Mouse (Mus musculus) limb, embryonic 11.5 days (tissue): Measurements from ENCODE around the gene Slc36a1. TPM values are rescaled to one million over a fixed set of nuclear protein-coding genes. Genes with fewer than 3 reads are reported as not detected.

Source experiments
- ATAC-seq: fragments of 200-750 bp; cut with Nextera tagmentation; 2 replicates; pipeline ENCODE4 v1.8.0; 2017; ENCODE audit warnings: low read depth; ENCODE audit not compliant: insufficient number of reproducible peaks, low FRiP score, low TSS enrichment
- DNase-seq: peaks from one replicate; pipeline ENCODE4 v3.0.0-alpha.2; 2015; ENCODE audit warnings: low spot score
- H3K27ac ChIP-seq: fragments of 300-500 bp; sonication (generic); replicated peaks from 2 replicates; pipeline ENCODE4 v1.5.1; 2014; ENCODE audit warnings: low read depth, mild to moderate bottlenecking, low read length
- H3K27me3 ChIP-seq: fragments of 300-500 bp; sonication (generic); 2 replicates; pipeline ENCODE4 v1.6.1; 2014; ENCODE audit warnings: mild to moderate bottlenecking, low read length, mixed read lengths; ENCODE audit not compliant: control insufficient read depth, insufficient read depth
- H3K36me3 ChIP-seq: fragments of 300-500 bp; sonication (generic); 2 replicates; pipeline ENCODE4 v1.6.1; 2014; ENCODE audit warnings: mild to moderate bottlenecking, low read length, moderate library complexity, mixed read lengths; ENCODE audit not compliant: control insufficient read depth, insufficient read depth
- H3K4me1 ChIP-seq: fragments of 300-500 bp; sonication (generic); 2 replicates; pipeline ENCODE4 v1.6.1; 2014; ENCODE audit warnings: low read length, mixed read lengths; ENCODE audit not compliant: control insufficient read depth, insufficient read depth
- H3K4me2 ChIP-seq: fragments of 300-500 bp; sonication (generic); 2 replicates; pipeline ENCODE4 v1.6.1; 2014; ENCODE audit warnings: low read depth, mild to moderate bottlenecking, moderate library complexity; ENCODE audit not compliant: severe bottlenecking
- H3K4me3 ChIP-seq: fragments of 300-500 bp; sonication (generic); 2 replicates; pipeline ENCODE4 v1.5.1; 2014; ENCODE audit warnings: low read depth, low read length
- H3K9ac ChIP-seq: fragments of 300-500 bp; sonication (generic); 2 replicates; pipeline ENCODE4 v1.6.1; 2014; ENCODE audit warnings: mild to moderate bottlenecking, low read length
- H3K9me3 ChIP-seq: fragments of 300-500 bp; sonication (generic); 2 replicates; pipeline ENCODE4 v1.6.1; 2016; ENCODE audit warnings: low read length; ENCODE audit not compliant: control insufficient read depth
- WGBS: fragments of 180-500 bp; shearing (Covaris S2); extraction: QIAGEN DNeasy Blood & Tissue Kit; methylation state at CpG from one replicate; pipeline ENCODE4 v1.1.7; 2014; 5-methylcytosine and 5-hydroxymethylcytosine counted together
- polyA plus RNA-seq: library from polyadenylated mRNA; unstranded; fragments of >200 nt; fragmentation: Nextera tagmentation; extraction: Ambion mirVana; gene quantifications from 2 replicates; pipeline ENCODE4 v1.2.1, GENCODE M21; 2014

Gene Slc36a1
- polyA plus RNA-seq, 1 experiment from 2014 or later: 1.7 TPM

- no peaks in the 10 kb centered on the region for H3K9me3 ChIP-seq
- no peak overlapping the region for H3K4me2 ChIP-seq
- H3K9ac ChIP-seq: no peak overlapping the region
- no peak overlapping the region for H3K4me3 ChIP-seq
- DNase-seq (no peak), ATAC-seq (no peak)
- H3K4me1 ChIP-seq: no peaks in the 10 kb centered on the region
- 85% methylated on average over 7 of the region's 7 CpGs for WGBS
- H3K27ac ChIP-seq: no peak overlapping the region
- no peaks in the 10 kb centered on the region for H3K36me3 ChIP-seq
- no peaks in the 10 kb centered on the region for H3K27me3 ChIP-seq
Observed at GRCm38 (mm10) chr11:55234288-55234687, 30.1 kb downstream of the Slc36a1 start.

GRCm38 (mm10) chr11:55234791-55235190 lies 30.6 kb downstream of the Slc36a1 start:
- no peak overlapping the region for H3K4me3 ChIP-seq
- H3K36me3 ChIP-seq: no peaks in the 10 kb centered on the region
- ATAC-seq (no peak), DNase-seq (no peak)
- no peaks in the 10 kb centered on the region for H3K4me1 ChIP-seq
- no peak overlapping the region for H3K4me2 ChIP-seq
- WGBS: 81% methylated on average over 4 of the region's 4 CpGs
- no peak overlapping the region for H3K9ac ChIP-seq
- H3K9me3 ChIP-seq: no peaks in the 10 kb centered on the region
- H3K27ac ChIP-seq: no peak overlapping the region
- H3K27me3 ChIP-seq: no peaks in the 10 kb centered on the region

GRCm38 (mm10) chr11:55236815-55237214 lies 32.7 kb downstream of the Slc36a1 start:
- Histone ChIP-seq H3K9ac (no peak overlapping the region), H3K9me3 (no peaks in the 10 kb centered on the region), H3K27me3 (no peaks in the 10 kb centered on the region), H3K4me3 (no peak overlapping the region), H3K36me3 (no peaks in the 10 kb centered on the region), H3K27ac (no peak overlapping the region), H3K4me2 (no peak overlapping the region), H3K4me1 (no peaks in the 10 kb centered on the region)
- ATAC-seq: no peak
- WGBS: 73% methylated on average over 1 of the region's 1 CpGs
- DNase-seq: no peak

- 75% methylated on average over 3 of the region's 3 CpGs for WGBS
- no peak for ATAC-seq
Observed at GRCm38 (mm10) chr11:55239496-55239895, 35.3 kb downstream of the Slc36a1 start.

GRCm38 (mm10) chr11:55240556-55240955 lies 36.4 kb downstream of the Slc36a1 start:
- 71% methylated on average over 7 of the region's 7 CpGs for WGBS

More at GRCm38 (mm10) chr11:55239496-55239895, 35.3 kb downstream of the Slc36a1 start:
- H3K27me3 ChIP-seq: no peaks in the 10 kb centered on the region
- H3K9me3 ChIP-seq: no peaks in the 10 kb centered on the region
- H3K27ac ChIP-seq: no peak overlapping the region
- H3K36me3 ChIP-seq: no peaks in the 10 kb centered on the region
- no peak overlapping the region for H3K9ac ChIP-seq
- no peak overlapping the region for H3K4me2 ChIP-seq
- H3K4me1 ChIP-seq: no peaks in the 10 kb centered on the region
- H3K4me3 ChIP-seq: no peak overlapping the region
- no peak for DNase-seq

GRCm38 (mm10) chr11:55250527-55250926 lies 46.4 kb downstream of the Slc36a1 start:
- H3K4me2 ChIP-seq: no peak overlapping the region
- no peak overlapping the region for H3K9ac ChIP-seq
- H3K27me3 ChIP-seq: no peaks in the 10 kb centered on the region
- no peaks in the 10 kb centered on the region for H3K4me1 ChIP-seq
- no peak overlapping the region for H3K4me3 ChIP-seq
- no peak for ATAC-seq
- H3K27ac ChIP-seq: no peak overlapping the region
- DNase-seq: no peak
- H3K9me3 ChIP-seq: no peaks in the 10 kb centered on the region
- H3K36me3 ChIP-seq: no peaks in the 10 kb centered on the region
- WGBS: 84% methylated on average over 6 of the region's 6 CpGs

More at GRCm38 (mm10) chr11:55240556-55240955, 36.4 kb downstream of the Slc36a1 start:
- no peak for ATAC-seq
- Histone ChIP-seq H3K4me3 (no peak overlapping the region), H3K36me3 (no peaks in the 10 kb centered on the region), H3K27ac (no peak overlapping the region), H3K9me3 (no peaks in the 10 kb centered on the region), H3K9ac (no peak overlapping the region), H3K4me2 (no peak overlapping the region), H3K27me3 (no peaks in the 10 kb centered on the region), H3K4me1 (no peaks in the 10 kb centered on the region)
- peak; percentile 52 for DNase-seq

- H3K9ac ChIP-seq: no peak overlapping the region
- no peak for DNase-seq
- H3K36me3 ChIP-seq: no peaks in the 10 kb centered on the region
- no peak overlapping the region for H3K4me3 ChIP-seq
- no peaks in the 10 kb centered on the region for H3K4me1 ChIP-seq
- no peak for ATAC-seq
- H3K9me3 ChIP-seq: no peaks in the 10 kb centered on the region
- no peaks in the 10 kb centered on the region for H3K27me3 ChIP-seq
- no peak overlapping the region for H3K27ac ChIP-seq
- WGBS: 94% methylated on average over 9 of the region's 9 CpGs
- H3K4me2 ChIP-seq: no peak overlapping the region
Observed at GRCm38 (mm10) chr11:55253391-55253790, 49.2 kb downstream of the Slc36a1 start.

GRCm38 (mm10) chr11:55261105-55261504 lies 57.0 kb downstream of the Slc36a1 start:
- Histone ChIP-seq H3K27me3 (no peaks in the 10 kb centered on the region), H3K4me3 (no peak overlapping the region), H3K9me3 (no peaks in the 10 kb centered on the region), H3K36me3 (no peaks in the 10 kb centered on the region), H3K9ac (no peak overlapping the region), H3K27ac (no peak overlapping the region), H3K4me1 (no peaks in the 10 kb centered on the region), H3K4me2 (no peak overlapping the region)
- ATAC-seq (no peak), DNase-seq (no peak)
- 82% methylated on average over 4 of the region's 4 CpGs for WGBS

GRCm38 (mm10) chr11:55262000-55262399 lies 57.9 kb downstream of the Slc36a1 start:
- 70% methylated on average over 5 of the region's 5 CpGs for WGBS
- ATAC-seq: no peak
- no peak overlapping the region for H3K4me2 ChIP-seq

More at GRCm38 (mm10) chr11:55262000-55262399, 57.9 kb downstream of the Slc36a1 start:
- no peak overlapping the region for H3K9ac ChIP-seq
- no peaks in the 10 kb centered on the region for H3K27me3 ChIP-seq
- no peak overlapping the region for H3K4me3 ChIP-seq
- no peak for DNase-seq
- H3K36me3 ChIP-seq: no peaks in the 10 kb centered on the region
- H3K9me3 ChIP-seq: no peaks in the 10 kb centered on the region
- no peaks in the 10 kb centered on the region for H3K4me1 ChIP-seq
- no peak overlapping the region for H3K27ac ChIP-seq
